Mouse (Mus musculus) layer of hippocampus, postnatal 25 days (tissue): Measurements from ENCODE around the gene Ptpdc1. TPM values are rescaled to one million over a fixed set of nuclear protein-coding genes. Genes with fewer than 3 reads are reported as not detected.
A peak's percentile ranks its signal among the peaks of the same experiment; 100 is the strongest.

ENCODE experiments used
- DNase-seq, 2 experiments: peaks; one replicate each; pipeline ENCODE4 v3.0.0; 2022; ENCODE audit warnings: mixed read lengths in 2 of 2, low spot score in 1 of 2; ENCODE audit errors: extremely low spot score in 1 of 2
- microRNA-seq, 2 experiments: library from miRNA; unstranded; fragments of <30 nt; microRNA quantifications; one replicate each; pipeline ENCODE4 v1.2.0; 2021
- total RNA-seq, 2 experiments: library from RNA; stranded (reverse); gene quantifications; 2 replicates each; pipeline ENCODE4 v1.2.3; 2021

The Ptpdc1 gene
- total RNA-seq, 2 experiments from 2014 or later, result 40.2 to 44.1 TPM

- DNase-seq, result no peak
These were observed 72.0 kb downstream of the Ptpdc1 start for GRCm38 (mm10) chr13:48553511-48553910.

- peak; percentile 75 to 84 for DNase-seq
These were observed 73.0 kb downstream of the Ptpdc1 start for GRCm38 (mm10) chr13:48552181-48553090.

- DNase-seq, result no peak
These were observed 77.2 kb downstream of the Ptpdc1 start for GRCm38 (mm10) chr13:48548296-48548695.

- DNase-seq, result no peak
These were observed 77.8 kb downstream of the Ptpdc1 start for GRCm38 (mm10) chr13:48547623-48548022.

- DNase-seq, result peak; percentile 98 to 100
These were observed 79.0 kb downstream of the Ptpdc1 start for GRCm38 (mm10) chr13:48546330-48546917.

GRCm38 (mm10) chr13:48545476-48546281, 79.8 kb downstream of the Ptpdc1 start:
- peak; percentile 85 to 91 for DNase-seq

GRCm38 (mm10) chr13:48544867-48545266, 80.6 kb downstream of the Ptpdc1 start:
- no peak for DNase-seq

- no peak for DNase-seq
These were observed 81.1 kb downstream of the Ptpdc1 start for GRCm38 (mm10) chr13:48544391-48544790.

- DNase-seq, result no peak
These were observed 85.0 kb downstream of the Ptpdc1 start for GRCm38 (mm10) chr13:48540488-48540887.

GRCm38 (mm10) chr13:48533441-48533840, 92.0 kb downstream of the Ptpdc1 start:
- no peak for DNase-seq

GRCm38 (mm10) chr13:48531448-48531847, 94.0 kb downstream of the Ptpdc1 start:
- DNase-seq, result no peak

GRCm38 (mm10) chr13:48530685-48531084, 94.8 kb downstream of the Ptpdc1 start:
- no peak for DNase-seq

- DNase-seq, result no peak
These were observed 96.4 kb downstream of the Ptpdc1 start for GRCm38 (mm10) chr13:48529028-48529427.

- DNase-seq, result peak in 1 of 2 experiments; percentile 31
These were observed 97.2 kb downstream of the Ptpdc1 start for GRCm38 (mm10) chr13:48528123-48528871.

Small RNA genes lying within 50 kb of the gene (microRNA-seq; reads per million reads assigned to microRNA genes)
- 0 reads per million in 2 experiments for gene Gm24111
- 308 to 420 reads per million in 2 experiments for gene Mirlet7a-1
- gene Mirlet7d, result 16,285 to 35,894 reads per million in 2 experiments
- gene Mirlet7f-1, result 0 reads per million in 2 experiments

Other genes starting within 250 kb of the Ptpdc1 start
- 10 to 100 TPM; 19.3 to 24.9 TPM for gene Zfp169, start 112.2 kb downstream of the Ptpdc1 start, total RNA-seq
- gene A830005F24Rik, start 112.1 kb downstream of the Ptpdc1 start, total RNA-seq, result 1 to 10 TPM; 1.8 to 2.1 TPM
- not detected for gene Barx1, start 37.3 kb upstream of the Ptpdc1 start, total RNA-seq
- gene Phf2, start 245.5 kb upstream of the Ptpdc1 start, total RNA-seq, result 10 to 100 TPM; 34.7 to 34.8 TPM